In the genomic region with DNA sequence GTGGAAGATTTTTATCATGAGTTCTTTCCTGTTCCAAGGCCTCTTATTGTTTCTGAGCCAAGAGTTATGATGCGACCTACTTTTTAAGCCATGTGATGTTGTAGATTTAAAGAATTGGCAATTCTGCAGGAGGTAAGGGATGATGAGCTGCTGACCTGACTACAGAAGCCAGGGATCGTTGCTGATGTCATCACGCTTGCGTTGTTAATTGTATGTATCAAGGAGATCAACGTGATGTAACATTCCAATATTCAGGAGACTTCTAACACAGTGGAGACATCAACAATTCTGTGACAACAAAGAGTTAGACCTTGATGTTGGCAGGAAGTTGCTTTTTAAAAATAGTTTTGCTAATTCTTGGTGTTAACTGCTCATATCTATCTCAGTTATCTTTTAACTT, we compare ENCODE assay signal across 24 mouse cellular contexts.
DNase-seq lines count a peak whose midpoint lies in the region; ATAC-seq and TF ChIP-seq lines count a peak whose summit lies in the region.
"Had no signal": no experiment of that assay in that cellular context is flagged by ENCODE, and none has a peak within 500 bp of the region (broad histone marks: within the 10 kb centered on the region; RNA-seq: fewer than 3 reads in every experiment).

No protein-coding gene starts in this region.

- 61% methylated on average over 5 of the region's 5 CpGs for WGBS in thymus, adult 2 months

- H3K4me3 ChIP-seq in thymus, adult 2 months (ENCODE audit: control insufficient read depth, insufficient read depth, low read length) = no peak overlapping the region
- H3K4me3 ChIP-seq: forebrain, embryonic 10.5 days; forebrain, embryonic 13.5 days; heart, adult 2 months; heart, embryonic 10.5 days; heart, embryonic 13.5 days had no signal

- peak; percentile 77 for ATAC-seq in frontal cortex, adult (ENCODE audit: low TSS enrichment)
- ATAC-seq: activated CD4-positive, CD25-positive, alpha-beta regulatory T cell, adult 4 months; forebrain, embryonic 13.5 days; forebrain, embryonic 16.5 days; hindbrain, postnatal 0 days; inflammation-experienced regulatory T-cells, adult 6 months; intestine, embryonic 16.5 days had no signal

- no peaks in the 10 kb centered on the region for H3K27me3 ChIP-seq in thymus, adult 2 months (ENCODE audit: control insufficient read depth, insufficient read depth, low read length)
- H3K27me3 ChIP-seq: forebrain, embryonic 13.5 days; heart, embryonic 13.5 days had no signal

- no peak for TF ChIP-seq POLR2A in thymus, adult 2 months (IDR thresholded peaks at IDR 0.05; ENCODE audit: control insufficient read depth, extremely low read depth, insufficient read depth, low read length, poor library complexity)

- no peak for TF ChIP-seq CTCF in thymus, adult 2 months (IDR thresholded peaks at IDR 0.05; ENCODE audit: borderline replicate concordance, control insufficient read depth, extremely low read depth, insufficient read depth, low read length, poor library complexity)

- H3K36me3 ChIP-seq in thymus, adult 2 months (ENCODE audit: control insufficient read depth, insufficient read depth, low read length) = no peaks in the 10 kb centered on the region
- H3K36me3 ChIP-seq: forebrain, embryonic 10.5 days; heart, embryonic 10.5 days; heart, embryonic 13.5 days had no signal

- H3K27ac ChIP-seq in thymus, adult 2 months (ENCODE audit: control insufficient read depth, insufficient read depth, low read length) = peak overlapping the region; percentile 62
- H3K27ac ChIP-seq: forebrain, embryonic 10.5 days; forebrain, embryonic 13.5 days; heart, adult 2 months; heart, embryonic 10.5 days; heart, embryonic 13.5 days; hindbrain, embryonic 14.5 days; hindbrain, postnatal 0 days had no signal

- DNase-seq in adrenal gland, adult (ENCODE audit: inconsistent age in 2 of 2, low spot score in 1 of 2) = peak; percentile 30 to 80
- DNase-seq in adrenal gland, postnatal 10 days = no peak
- no peak for DNase-seq in frontal cortex, postnatal 10 days (ENCODE audit: low spot score in 2 of 2)
- no peak for DNase-seq in thymus, adult 2 months
- no peak for DNase-seq in thymus, postnatal 36 days
- DNase-seq: cerebellum, adult 18-20 months; cerebellum, adult 9-10 months; cerebellum, postnatal 14 days; gastrocnemius, postnatal 10 days; gastrocnemius, postnatal 36 days; heart, adult 2 months; heart, postnatal 14 days; heart, postnatal 4 days had no signal

- peaks cover 13% of the 10 kb centered on the region for H3K4me1 ChIP-seq in thymus, adult 2 months (replicated peaks; ENCODE audit: control insufficient read depth, insufficient read depth, low read length)
- H3K4me1 ChIP-seq: forebrain, embryonic 10.5 days; forebrain, embryonic 13.5 days; heart, embryonic 10.5 days; heart, embryonic 13.5 days had no signal

Comparison
In these comparisons a context has a peak if more than half of its experiments do, and no peak if none do; other contexts are left out.
1. DNase-seq: peak in adrenal gland, adult (2 of 2); none in adrenal gland, postnatal 10 days (single experiment), frontal cortex, postnatal 10 days (0 of 2), thymus, adult 2 months (single experiment) and thymus, postnatal 36 days (0 of 2).